Mouse (Mus musculus) hindlimb bud, embryonic 11.5 days (tissue): ENCODE data around the gene Gnat1.

Experiments
- DNase-seq: peaks from one replicate; pipeline ENCODE4 v3.0.0-alpha.2; 2012; ENCODE audit warnings: low read depth, low spot score; ENCODE audit errors: extremely low spot score

Gnat1 gene

GRCm38 (mm10) chr9:107627387-107628255 lies 51.9 kb downstream of the Gnat1 start:
- DNase-seq = no peak

GRCm38 (mm10) chr9:107626844-107627277 lies 52.7 kb downstream of the Gnat1 start:
- no peak for DNase-seq

DNA sequence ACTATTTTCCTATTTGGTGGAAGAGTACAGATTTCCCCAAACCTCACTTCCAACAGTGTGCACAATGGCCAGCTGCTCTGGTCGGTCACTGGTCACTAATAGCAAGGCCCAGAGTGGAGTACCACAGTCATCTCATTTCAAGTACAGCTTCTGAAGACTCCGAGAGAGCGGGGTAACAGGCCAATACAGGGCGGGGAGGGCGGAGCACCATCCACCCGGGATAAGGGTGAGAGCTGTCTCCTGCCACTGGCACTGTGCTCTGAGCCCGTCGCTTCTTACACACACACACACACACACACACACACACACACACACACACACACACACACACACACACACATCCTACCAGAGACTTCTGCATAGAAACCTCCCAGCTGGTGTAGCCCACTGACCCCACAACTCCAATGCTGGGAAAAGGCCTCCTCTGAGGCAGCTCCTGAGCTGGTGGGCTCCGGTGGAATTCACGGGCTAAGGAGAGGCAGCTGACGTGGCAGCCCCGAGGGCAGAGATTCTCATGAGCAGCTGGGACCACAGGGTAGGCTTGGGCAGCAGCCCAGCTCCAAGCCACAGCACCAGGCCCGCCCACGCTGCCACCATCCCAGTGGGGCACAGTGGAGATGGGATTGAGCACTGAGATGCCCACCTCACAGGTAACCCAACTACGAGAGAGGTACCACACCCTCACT lies 53.2 kb downstream of the Gnat1 start:
- DNase-seq = no peak

DNA sequence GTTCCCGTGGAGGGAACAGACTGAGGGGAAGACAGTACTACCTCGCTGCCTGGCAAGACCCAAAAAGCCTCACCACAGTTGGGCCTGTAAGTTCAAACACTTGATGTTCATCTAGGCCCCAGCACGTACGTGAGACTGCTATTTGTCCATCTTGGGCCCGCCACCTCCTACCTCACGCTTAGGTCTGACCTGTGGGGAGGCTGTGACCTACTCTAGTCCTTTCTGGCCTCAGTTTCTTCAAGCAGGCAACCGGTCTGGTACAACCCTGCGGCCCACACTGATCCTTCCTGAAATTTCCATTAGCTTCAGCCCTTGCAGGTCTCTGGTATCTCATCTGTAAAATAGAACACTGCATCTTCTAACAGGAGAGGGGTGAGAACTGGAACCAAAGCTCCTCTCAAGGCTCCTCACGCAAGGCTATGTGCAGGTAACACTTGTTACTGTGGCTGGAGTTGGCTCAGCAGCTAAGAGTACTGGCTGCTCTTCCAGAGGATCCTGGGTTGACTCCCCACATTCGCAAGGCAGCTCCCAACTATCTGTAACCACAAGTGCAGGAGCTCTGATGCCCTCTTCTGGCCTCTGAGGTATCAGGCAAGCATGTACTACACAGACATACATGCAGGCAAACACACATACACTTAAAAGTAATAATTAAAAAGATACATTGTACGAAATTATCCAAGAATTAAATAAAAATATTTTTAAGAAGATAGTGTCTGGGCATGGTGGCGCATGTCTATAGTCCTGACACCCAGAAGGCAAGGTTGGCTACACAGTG lies 54.0 kb downstream of the Gnat1 start:
- no peak for DNase-seq

DNA sequence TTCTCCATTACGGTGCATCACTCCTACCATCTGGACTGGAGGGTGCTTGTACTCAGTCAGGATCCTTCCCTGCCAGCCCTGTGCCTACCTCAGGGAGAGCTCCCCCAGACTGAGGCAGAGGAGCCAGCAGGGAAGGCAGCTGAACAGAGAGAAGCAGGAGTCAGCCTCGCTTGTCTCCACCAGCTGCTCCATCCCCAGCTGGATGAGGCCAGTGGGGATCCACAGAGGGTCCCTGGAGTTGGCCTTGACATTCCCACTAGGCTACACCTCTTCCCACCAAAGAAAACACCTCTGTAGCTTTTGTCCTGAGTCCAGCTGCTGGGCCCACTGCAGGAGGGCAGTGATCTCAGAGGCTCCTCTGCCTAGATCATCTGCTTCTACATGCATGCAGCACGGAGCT lies 54.6 kb downstream of the Gnat1 start:
- no peak for DNase-seq

GRCm38 (mm10) chr9:107624539-107624938 lies 55.0 kb downstream of the Gnat1 start:
- no peak for DNase-seq
